Mouse (Mus musculus): Measurements from ENCODE around the gene Abhd6. TPM values are rescaled to one million over a fixed set of nuclear protein-coding genes. Genes with fewer than 3 reads are reported as not detected.
A peak's percentile ranks its signal among the peaks of the same experiment; 100 is the strongest.

Gene Abhd6
- polyA plus RNA-seq, 1 experiment: 42.1 TPM

- peaks cover 18% of the 10 kb centered on the region for H3K4me1 ChIP-seq (ENCODE audit: control insufficient read depth, insufficient read depth, insufficient read length, low read length)
- 0 out of 2 replicates have a peak overlapping the region, but pooled peaks have one; percentile 4 for H3K27ac ChIP-seq (replicated peaks; ENCODE audit: low read depth, low read length)
- H3K4me3 ChIP-seq (ENCODE audit: insufficient read depth, low read depth, low read length): no peak overlapping the region
Observed at GRCm38 (mm10) chr14:8032087-8032944, 29.6 kb downstream of the Abhd6 start.

GRCm38 (mm10) chr14:8034561-8034960 lies 31.9 kb downstream of the Abhd6 start:
- Histone ChIP-seq H3K4me3 (ENCODE audit: insufficient read depth, low read depth, low read length) (no peak overlapping the region), H3K27ac (replicated peaks; ENCODE audit: low read depth, low read length) (peak overlapping the region; percentile 84), H3K4me1 (ENCODE audit: control insufficient read depth, insufficient read depth, insufficient read length, low read length) (peaks cover 20% of the 10 kb centered on the region)

GRCm38 (mm10) chr14:8035951-8036350 lies 33.2 kb downstream of the Abhd6 start:
- H3K27ac ChIP-seq (replicated peaks; ENCODE audit: low read depth, low read length): peak overlapping the region; percentile 72; the same call in 1 of the 2 replicates
- peaks cover 18% of the 10 kb centered on the region for H3K4me1 ChIP-seq (ENCODE audit: control insufficient read depth, insufficient read depth, insufficient read length, low read length)
- H3K4me3 ChIP-seq (ENCODE audit: insufficient read depth, low read depth, low read length): no peak overlapping the region

- Histone ChIP-seq H3K4me1 (ENCODE audit: control insufficient read depth, insufficient read depth, insufficient read length, low read length) (peaks cover 18% of the 10 kb centered on the region), H3K27ac (replicated peaks; ENCODE audit: low read depth, low read length) (no peak overlapping the region), H3K4me3 (ENCODE audit: insufficient read depth, low read depth, low read length) (no peak overlapping the region)
Observed at GRCm38 (mm10) chr14:8036406-8036805, 33.7 kb downstream of the Abhd6 start.

GRCm38 (mm10) chr14:8038150-8038549 lies 35.4 kb downstream of the Abhd6 start:
- Histone ChIP-seq H3K4me3 (ENCODE audit: insufficient read depth, low read depth, low read length) (no peak overlapping the region), H3K27ac (replicated peaks; ENCODE audit: low read depth, low read length) (peak overlapping the region; percentile 37; the same call in 1 of the 2 replicates), H3K4me1 (ENCODE audit: control insufficient read depth, insufficient read depth, insufficient read length, low read length) (peaks cover 15% of the 10 kb centered on the region)

- H3K4me3 ChIP-seq (ENCODE audit: insufficient read depth, low read depth, low read length): no peak overlapping the region
Observed at GRCm38 (mm10) chr14:8038791-8039448, 36.2 kb downstream of the Abhd6 start.

GRCm38 (mm10) chr14:8040179-8040578 lies 37.5 kb downstream of the Abhd6 start:
- Histone ChIP-seq H3K4me1 (ENCODE audit: control insufficient read depth, insufficient read depth, insufficient read length, low read length) (peaks cover 12% of the 10 kb centered on the region), H3K27ac (replicated peaks; ENCODE audit: low read depth, low read length) (0 out of 2 replicates have a peak overlapping the region, but pooled peaks have one; percentile 56), H3K4me3 (ENCODE audit: insufficient read depth, low read depth, low read length) (no peak overlapping the region)

More at GRCm38 (mm10) chr14:8038791-8039448, 36.2 kb downstream of the Abhd6 start:
- Histone ChIP-seq H3K27ac (replicated peaks; ENCODE audit: low read depth, low read length) (peak overlapping the region; percentile 62), H3K4me1 (ENCODE audit: control insufficient read depth, insufficient read depth, insufficient read length, low read length) (peaks cover 15% of the 10 kb centered on the region)

- H3K4me1 ChIP-seq (ENCODE audit: control insufficient read depth, insufficient read depth, insufficient read length, low read length): peaks cover 6% of the 10 kb centered on the region
- no peak overlapping the region for H3K27ac ChIP-seq (replicated peaks; ENCODE audit: low read depth, low read length)
- H3K4me3 ChIP-seq (ENCODE audit: insufficient read depth, low read depth, low read length): no peak overlapping the region
Observed at GRCm38 (mm10) chr14:8040911-8041678, 38.4 kb downstream of the Abhd6 start.

- peaks cover 3% of the 10 kb centered on the region for H3K4me1 ChIP-seq (ENCODE audit: control insufficient read depth, insufficient read depth, insufficient read length, low read length)
- H3K27ac ChIP-seq (replicated peaks; ENCODE audit: low read depth, low read length): no peak overlapping the region
Observed at GRCm38 (mm10) chr14:8042120-8042519, 39.4 kb downstream of the Abhd6 start.

GRCm38 (mm10) chr14:8042577-8042976 lies 39.9 kb downstream of the Abhd6 start:
- Histone ChIP-seq H3K4me1 (ENCODE audit: control insufficient read depth, insufficient read depth, insufficient read length, low read length) (peaks cover 2% of the 10 kb centered on the region), H3K27ac (replicated peaks; ENCODE audit: low read depth, low read length) (no peak overlapping the region), H3K4me3 (ENCODE audit: insufficient read depth, low read depth, low read length) (no peak overlapping the region)

More at GRCm38 (mm10) chr14:8042120-8042519, 39.4 kb downstream of the Abhd6 start:
- no peak overlapping the region for H3K4me3 ChIP-seq (ENCODE audit: insufficient read depth, low read depth, low read length)

- no peak overlapping the region for H3K27ac ChIP-seq (replicated peaks; ENCODE audit: low read depth, low read length)
- H3K4me3 ChIP-seq (ENCODE audit: insufficient read depth, low read depth, low read length): no peak overlapping the region
- H3K4me1 ChIP-seq (ENCODE audit: control insufficient read depth, insufficient read depth, insufficient read length, low read length): no peaks in the 10 kb centered on the region; the same call in 1 of the 2 replicates
Observed at GRCm38 (mm10) chr14:8044330-8044729, 41.6 kb downstream of the Abhd6 start.

- Histone ChIP-seq H3K27ac (replicated peaks; ENCODE audit: low read depth, low read length) (no peak overlapping the region), H3K4me1 (ENCODE audit: control insufficient read depth, insufficient read depth, insufficient read length, low read length) (no peaks in the 10 kb centered on the region; the same call in 1 of the 2 replicates), H3K4me3 (ENCODE audit: insufficient read depth, low read depth, low read length) (no peak overlapping the region)
Observed at GRCm38 (mm10) chr14:8044786-8045185, 42.1 kb downstream of the Abhd6 start.

- no peaks in the 10 kb centered on the region for H3K4me1 ChIP-seq (ENCODE audit: control insufficient read depth, insufficient read depth, insufficient read length, low read length)
- no peak overlapping the region for H3K4me3 ChIP-seq (ENCODE audit: insufficient read depth, low read depth, low read length)
- no peak overlapping the region for H3K27ac ChIP-seq (replicated peaks; ENCODE audit: low read depth, low read length)
Observed at GRCm38 (mm10) chr14:8045187-8045846, 42.6 kb downstream of the Abhd6 start.

- H3K4me1 ChIP-seq (ENCODE audit: control insufficient read depth, insufficient read depth, insufficient read length, low read length): no peaks in the 10 kb centered on the region
- H3K4me3 ChIP-seq (ENCODE audit: insufficient read depth, low read depth, low read length): no peak overlapping the region
- no peak overlapping the region for H3K27ac ChIP-seq (replicated peaks; ENCODE audit: low read depth, low read length)
Observed at GRCm38 (mm10) chr14:8046839-8047238, 44.1 kb downstream of the Abhd6 start.

Data from brown adipose tissue, adult 24 weeks (tissue).